Mouse (Mus musculus) retina, postnatal 1 day (tissue): ENCODE results near the gene Appbp2.

Experiments used
- DNase-seq: peaks from one replicate; pipeline ENCODE4 v3.0.0-alpha.2; 2012

Gene Appbp2

GRCm38 (mm10) chr11:85139581-85140540, 95.1 kb downstream of the Appbp2 start, which contains the start of gene Usp32:
Gene Usp32 (minus strand): TSS chr11:85140161.
- DNase-seq: peak; percentile 99

GRCm38 (mm10) chr11:85138776-85139474, 96.0 kb downstream of the Appbp2 start:
- peak; percentile 45 for DNase-seq
